ENCODE assay signal across 34 mouse cellular contexts in genomic region chr11:107085866-107086265, GRCm38 (mm10).
"Had no signal": no experiment of that assay in that cellular context is flagged by ENCODE, and none has a peak within 500 bp of the region (broad histone marks: within the 10 kb centered on the region; RNA-seq: fewer than 3 reads in every experiment).

No protein-coding gene starts in this region.

- ATAC-seq: hindbrain, embryonic 16.5 days; hindbrain, postnatal 0 days; inflammation-experienced regulatory T-cells, adult 6 months; intestine, embryonic 15.5 days; intestine, embryonic 16.5 days; intestine, postnatal 0 days had no signal

- H3K9ac ChIP-seq: heart, embryonic 12.5 days; heart, embryonic 13.5 days; heart, embryonic 15.5 days; hindbrain, embryonic 12.5 days; hindbrain, embryonic 13.5 days; hindbrain, embryonic 14.5 days; hindbrain, embryonic 15.5 days; intestine, embryonic 15.5 days; kidney, embryonic 15.5 days had no signal

- DNase-seq: heart, postnatal 10 days; heart, postnatal 14 days; heart, postnatal 36 days; heart, postnatal 4 days; kidney, adult 11 months; kidney, adult 18-20 months; kidney, adult 2 months; kidney, adult 8-10 months; kidney, adult 9 months; kidney, postnatal 10 days; kidney, postnatal 14 days; kidney, postnatal 25 days; kidney, postnatal 36 days; kidney, postnatal 4 days; layer of hippocampus, adult 9-11 months; layer of hippocampus, postnatal 36 days had no signal

- H3K27me3 ChIP-seq: heart, embryonic 12.5 days; heart, embryonic 13.5 days; heart, embryonic 15.5 days; hindbrain, embryonic 12.5 days; hindbrain, embryonic 13.5 days; hindbrain, embryonic 15.5 days; intestine, embryonic 15.5 days; kidney, embryonic 15.5 days had no signal

- H3K9me3 ChIP-seq: heart, embryonic 10.5 days; heart, embryonic 12.5 days; heart, embryonic 13.5 days; heart, embryonic 15.5 days; hindbrain, embryonic 10.5 days; hindbrain, embryonic 12.5 days; hindbrain, embryonic 13.5 days; hindbrain, embryonic 15.5 days; intestine, embryonic 15.5 days; kidney, embryonic 15.5 days had no signal

- H3K27ac ChIP-seq: heart, embryonic 10.5 days; heart, embryonic 13.5 days; heart, embryonic 15.5 days; hindbrain, embryonic 10.5 days; hindbrain, embryonic 12.5 days; hindbrain, embryonic 13.5 days; hindbrain, embryonic 14.5 days; hindbrain, embryonic 15.5 days; hindbrain, postnatal 0 days; intestine, embryonic 15.5 days; kidney, embryonic 15.5 days; kidney, postnatal 0 days; layer of hippocampus, adult 2 months had no signal

- H3K4me3 ChIP-seq: heart, embryonic 10.5 days; heart, embryonic 12.5 days; heart, embryonic 13.5 days; heart, embryonic 15.5 days; hindbrain, embryonic 10.5 days; hindbrain, embryonic 12.5 days; hindbrain, embryonic 13.5 days; hindbrain, embryonic 15.5 days; intestine, embryonic 15.5 days; kidney, embryonic 15.5 days; layer of hippocampus, adult 2 months had no signal

- H3K4me1 ChIP-seq: hindbrain, embryonic 10.5 days; hindbrain, embryonic 12.5 days; hindbrain, embryonic 13.5 days; hindbrain, embryonic 15.5 days; intestine, embryonic 15.5 days; kidney, embryonic 15.5 days had no signal
